Mouse (Mus musculus): ENCODE results near the gene Fabp2. TPM values are rescaled to one million over a fixed set of nuclear protein-coding genes. Genes with fewer than 3 reads are reported as not detected.

The Fabp2 gene
- not detected for polyA plus RNA-seq (2017; shearing (Covaris generic))

GRCm38 (mm10) chr3:122894772-122895171 is at the start of gene Fabp2:
TSS of gene Fabp2 (plus strand) at chr3:122895072.

GRCm38 (mm10) chr3:122919260-122919659 is 24.4 kb downstream of the Fabp2 start, which contains the start of gene Gm10959:
TSS of gene Gm10959 (minus strand) at chr3:122919360.

GRCm38 (mm10) chr3:122924009-122924914 is 29.4 kb downstream of the Fabp2 start, which contains the start of gene 1810037I17Rik:
TSS of gene 1810037I17Rik (plus strand) at chr3:122924203.

Other genes with a start within 250 kb of the Fabp2 start
- gene Pde5a, start 166.1 kb upstream of the Fabp2 start, polyA plus RNA-seq (2017; shearing (Covaris generic)) = 0.27 TPM
- not detected for gene Gm10959, start 24.3 kb downstream of the Fabp2 start, polyA plus RNA-seq (2017; shearing (Covaris generic))
- gene 1810037I17Rik, start 29.1 kb downstream of the Fabp2 start, polyA plus RNA-seq (2017; shearing (Covaris generic)) = 94.2 TPM
- gene Usp53, start 89.4 kb downstream of the Fabp2 start, polyA plus RNA-seq (2017; shearing (Covaris generic)) = 34.1 TPM
- gene Myoz2, start 139.9 kb downstream of the Fabp2 start, polyA plus RNA-seq (2017; shearing (Covaris generic)) = not detected